Mouse (Mus musculus) forebrain, embryonic 15.5 days (tissue): Measurements from ENCODE around the gene Stat6. TPM values are rescaled to one million over a fixed set of nuclear protein-coding genes. Genes with fewer than 3 reads are reported as not detected.

Source experiments
- ATAC-seq: fragments of 200-750 bp; cut with Nextera tagmentation; replicated peaks from 2 replicates; pipeline ENCODE4 v1.8.0; 2017; ENCODE audit warnings: mild to moderate bottlenecking, moderate TSS enrichment, moderate library complexity
- H3K27ac ChIP-seq: fragments of 300-500 bp; sonication (generic); replicated peaks from 2 replicates; pipeline ENCODE4 v1.5.1; 2015; ENCODE audit warnings: mild to moderate bottlenecking, inconsistent platforms
- H3K27me3 ChIP-seq: fragments of 300-500 bp; sonication (generic); 2 replicates; pipeline ENCODE4 v1.6.1; 2015; ENCODE audit warnings: inconsistent platforms
- H3K36me3 ChIP-seq: fragments of 300-500 bp; sonication (generic); 2 replicates; pipeline ENCODE4 v1.6.1; 2015; ENCODE audit warnings: mild to moderate bottlenecking, inconsistent platforms
- H3K4me1 ChIP-seq: fragments of 300-500 bp; sonication (generic); 2 replicates; pipeline ENCODE4 v1.6.1; 2015; ENCODE audit warnings: inconsistent platforms
- H3K4me2 ChIP-seq: fragments of 300-500 bp; sonication (generic); replicated peaks from 2 replicates; pipeline ENCODE4 v1.6.1; 2015; ENCODE audit warnings: mild to moderate bottlenecking, inconsistent platforms
- H3K4me3 ChIP-seq: fragments of 300-500 bp; sonication (generic); 2 replicates; pipeline ENCODE4 v1.5.1; 2015; ENCODE audit warnings: mild to moderate bottlenecking, inconsistent platforms
- H3K9ac ChIP-seq: fragments of 300-500 bp; sonication (generic); replicated peaks from 2 replicates; pipeline ENCODE4 v1.6.1; 2015; ENCODE audit warnings: mild to moderate bottlenecking, inconsistent platforms
- H3K9me3 ChIP-seq: fragments of 300-500 bp; sonication (generic); 2 replicates; pipeline ENCODE4 v1.6.1; 2016; ENCODE audit warnings: inconsistent platforms
- WGBS: fragments of 180-500 bp; shearing (Covaris S2); methylation state at CpG from one replicate; pipeline ENCODE4 v1.1.7; 2015; ENCODE audit warnings: mixed read lengths; 5-methylcytosine and 5-hydroxymethylcytosine counted together
- polyA plus RNA-seq: library from polyadenylated mRNA; unstranded; fragments of >200 nt; fragmentation: Nextera tagmentation; extraction: Ambion mirVana; gene quantifications from 2 replicates; pipeline ENCODE4 v1.2.1, GENCODE M21; 2015

Stat6 gene
- polyA plus RNA-seq, 1 experiment from 2014 or later = 3.4 TPM

DNA sequence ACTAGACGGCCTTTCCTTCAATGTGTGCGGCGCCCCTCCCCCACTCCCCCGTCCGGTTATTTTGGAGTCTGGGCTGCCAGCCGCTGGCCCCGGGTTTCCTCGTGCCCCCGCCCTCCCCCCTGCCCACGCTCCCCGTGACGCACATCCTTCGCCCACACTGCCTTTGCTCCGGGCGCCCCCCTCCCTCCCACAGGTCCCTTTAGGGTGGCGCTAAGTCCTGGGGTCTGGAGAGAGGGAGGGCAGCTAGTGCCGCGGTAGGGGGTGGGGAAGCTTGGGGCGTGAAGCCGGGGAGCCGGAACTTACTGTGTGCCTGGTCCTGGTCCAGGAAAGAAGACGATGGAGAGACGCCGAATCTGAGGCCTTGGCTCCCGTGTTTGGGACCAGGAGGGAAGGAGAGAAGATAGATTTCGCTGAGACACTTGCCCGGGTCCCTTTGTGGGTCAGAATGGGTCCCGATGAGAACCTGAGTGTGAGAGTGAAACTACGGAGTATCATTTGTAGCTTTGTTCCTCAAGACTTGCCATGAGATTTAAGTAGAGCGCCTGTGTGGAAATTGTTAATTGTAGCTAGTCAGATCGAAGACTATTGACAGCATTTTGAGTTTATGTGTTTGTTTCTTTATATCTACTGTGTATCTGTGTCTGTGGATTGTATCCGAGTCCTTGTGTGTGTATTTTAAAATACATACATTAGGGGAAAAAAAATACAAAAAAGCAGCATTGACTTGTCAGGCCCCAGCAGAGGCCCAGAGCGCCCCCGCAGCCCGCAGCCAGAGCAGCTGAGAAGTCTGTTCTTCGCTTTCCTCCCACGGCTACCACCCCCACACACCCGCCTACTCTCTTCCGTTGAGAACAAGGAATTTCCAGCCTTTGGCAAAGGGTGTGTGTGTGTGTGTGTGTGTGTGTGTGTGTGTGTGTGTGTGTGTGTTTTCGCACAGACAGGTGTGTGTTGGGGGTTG is 25.6 kb downstream of the Stat6 start, which contains the start of gene Nab2:
TSS of gene Nab2 (minus strand) at position 476 of the 958 bp plus-strand sequence.
- H3K36me3 ChIP-seq = no peaks in the 10 kb centered on the region
- H3K4me3 ChIP-seq = peak within 1 kb of the TSS; percentile 64
- 5% methylated on average over 37 of the region's 40 CpGs for WGBS
- H3K9ac ChIP-seq = peak within 1 kb of the TSS; percentile 50
- no peaks in the 10 kb centered on the region for H3K9me3 ChIP-seq
- peaks cover 45% of the 10 kb centered on the region for H3K4me1 ChIP-seq
- peak within 1 kb of the TSS; percentile 76 for H3K27ac ChIP-seq
- ATAC-seq = 0 out of 2 replicates have a peak, but pooled peaks have one; percentile 9
- H3K4me2 ChIP-seq = peak within 1 kb of the TSS; percentile 88
- peaks cover 38% of the 10 kb centered on the region for H3K27me3 ChIP-seq

DNA sequence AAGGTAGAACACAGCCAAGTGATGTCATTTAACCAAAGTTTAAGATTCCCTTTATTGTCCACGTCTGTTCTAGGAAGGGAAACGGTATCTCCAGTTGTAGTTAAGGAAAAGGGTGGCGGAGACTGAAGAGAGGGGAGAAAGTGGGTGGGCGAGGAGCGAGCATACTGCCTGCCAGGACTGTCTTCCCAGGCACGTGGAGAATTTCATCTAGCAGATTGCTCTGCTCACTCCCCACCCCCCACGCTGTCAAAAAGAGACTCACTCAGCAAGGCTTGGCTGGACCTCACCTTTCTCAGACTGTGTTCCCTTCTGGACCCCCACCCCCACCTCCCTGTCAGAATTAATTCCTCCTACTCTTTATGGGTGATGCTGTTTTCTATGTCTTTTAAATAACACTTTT is 26.4 kb downstream of the Stat6 start:
- no peak for ATAC-seq
- no peaks in the 10 kb centered on the region for H3K36me3 ChIP-seq
- WGBS = 23% methylated on average over 7 of the region's 7 CpGs
- no peak overlapping the region for H3K9ac ChIP-seq
- H3K27ac ChIP-seq = peak overlapping the region; percentile 76; the same call in 1 of the 2 replicates
- H3K4me3 ChIP-seq = 0 out of 2 replicates have a peak overlapping the region, but pooled peaks have one; percentile 64
- H3K9me3 ChIP-seq = no peaks in the 10 kb centered on the region
- H3K4me1 ChIP-seq = peaks cover 45% of the 10 kb centered on the region
- peaks cover 30% of the 10 kb centered on the region for H3K27me3 ChIP-seq
- H3K4me2 ChIP-seq = peak overlapping the region; percentile 88

DNA sequence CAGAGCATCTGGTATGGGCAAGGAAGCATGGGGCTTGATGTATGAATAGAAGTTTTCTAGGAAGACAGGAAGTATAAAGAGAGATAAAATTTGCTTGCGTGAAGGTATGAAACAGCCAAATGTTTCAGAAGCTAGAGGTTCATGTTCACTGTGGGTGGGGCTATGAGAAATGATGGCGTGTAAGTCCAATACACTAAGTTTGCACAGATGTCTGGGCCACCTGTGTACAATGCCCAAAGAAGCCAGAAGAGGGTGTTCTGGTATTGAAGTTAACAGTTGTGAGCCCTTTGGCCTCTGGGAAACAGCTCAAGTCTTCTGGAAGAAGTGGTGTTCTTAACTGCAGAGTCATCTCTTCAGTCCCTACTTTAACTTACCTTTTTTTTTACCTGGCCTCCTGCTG is 27.4 kb downstream of the Stat6 start:
- H3K27ac ChIP-seq = no peak overlapping the region
- no peak overlapping the region for H3K9ac ChIP-seq
- 91% methylated on average over 2 of the region's 2 CpGs for WGBS
- H3K4me3 ChIP-seq = no peak overlapping the region
- peaks cover 19% of the 10 kb centered on the region for H3K27me3 ChIP-seq
- peaks cover 40% of the 10 kb centered on the region for H3K4me1 ChIP-seq
- H3K9me3 ChIP-seq = no peaks in the 10 kb centered on the region
- H3K4me2 ChIP-seq = no peak overlapping the region
- no peak for ATAC-seq
- H3K36me3 ChIP-seq = no peaks in the 10 kb centered on the region

DNA sequence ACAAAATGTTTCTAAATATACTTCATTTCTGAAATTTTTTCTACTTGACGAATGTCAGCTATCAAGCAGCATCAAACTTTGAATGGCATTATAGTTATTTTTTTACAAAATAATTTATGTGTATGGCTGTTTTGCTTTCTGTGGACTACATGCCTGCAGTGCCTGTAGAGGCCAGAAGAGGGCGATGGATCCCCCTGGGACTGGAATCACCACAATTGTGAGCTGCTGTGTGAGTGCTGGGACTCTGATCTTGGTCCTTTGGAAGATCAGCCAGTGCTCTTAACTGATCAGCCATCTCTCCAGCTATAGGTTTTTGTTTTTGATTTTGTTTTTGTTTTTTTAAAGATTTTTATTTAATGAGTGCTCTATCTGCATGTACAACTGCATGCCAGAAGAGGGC is 28.5 kb downstream of the Stat6 start:
- H3K9me3 ChIP-seq = no peaks in the 10 kb centered on the region
- H3K9ac ChIP-seq = no peak overlapping the region
- peaks cover 9% of the 10 kb centered on the region; the same call in 1 of the 2 replicates for H3K27me3 ChIP-seq
- H3K4me1 ChIP-seq = peaks cover 33% of the 10 kb centered on the region
- H3K27ac ChIP-seq = no peak overlapping the region
- no peaks in the 10 kb centered on the region for H3K36me3 ChIP-seq
- no peak overlapping the region for H3K4me3 ChIP-seq
- ATAC-seq = no peak
- 47% methylated on average over 2 of the region's 2 CpGs for WGBS
- no peak overlapping the region for H3K4me2 ChIP-seq

DNA sequence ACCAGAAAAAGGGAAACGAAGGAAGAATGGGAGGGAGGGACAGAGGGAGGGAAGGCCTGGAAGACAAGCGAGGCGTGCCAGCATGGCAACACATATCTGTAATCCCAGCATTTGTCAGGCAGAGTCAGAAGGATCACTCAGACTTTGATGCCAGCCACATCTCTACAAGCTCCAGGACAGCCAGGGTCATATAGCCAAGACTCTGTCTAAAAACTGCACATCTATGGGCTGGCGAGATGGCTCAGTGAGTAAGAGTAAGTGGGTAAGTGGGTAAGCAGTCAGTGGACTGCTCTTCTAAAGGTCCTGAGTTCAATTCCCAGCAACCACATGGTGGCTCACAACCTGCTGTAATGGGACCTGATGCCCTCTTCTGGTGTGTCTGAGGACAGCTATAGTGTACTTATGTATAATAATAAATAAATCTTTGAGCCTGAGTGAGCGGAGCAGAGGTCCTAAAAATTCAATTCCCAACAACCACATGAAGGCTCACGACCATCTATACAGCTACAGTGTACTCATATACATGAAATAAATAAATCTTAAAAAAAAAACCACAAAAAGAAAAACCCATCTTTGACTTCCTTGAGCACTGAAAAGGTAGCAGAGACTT is 31.4 kb downstream of the Stat6 start:
- Histone ChIP-seq H3K4me2 (no peak overlapping the region), H3K36me3 (no peaks in the 10 kb centered on the region), H3K4me3 (no peak overlapping the region), H3K4me1 (peaks cover 18% of the 10 kb centered on the region), H3K27me3 (no peaks in the 10 kb centered on the region), H3K27ac (no peak overlapping the region), H3K9me3 (no peaks in the 10 kb centered on the region), H3K9ac (no peak overlapping the region)
- 92% methylated on average over 6 of the region's 6 CpGs for WGBS
- ATAC-seq = no peak

GRCm38 (mm10) chr10:127674794-127675522 is 32.2 kb downstream of the Stat6 start:
- H3K36me3 ChIP-seq = no peaks in the 10 kb centered on the region
- no peaks in the 10 kb centered on the region for H3K27me3 ChIP-seq
- H3K4me2 ChIP-seq = no peak overlapping the region
- H3K27ac ChIP-seq = 0 out of 2 replicates have a peak overlapping the region, but pooled peaks have one; percentile 40
- H3K4me3 ChIP-seq = no peak overlapping the region
- no peak overlapping the region for H3K9ac ChIP-seq
- H3K4me1 ChIP-seq = peaks cover 19% of the 10 kb centered on the region
- H3K9me3 ChIP-seq = no peaks in the 10 kb centered on the region
- 85% methylated on average over 8 of the region's 8 CpGs for WGBS
- ATAC-seq = no peak

GRCm38 (mm10) chr10:127675859-127676398 is 33.1 kb downstream of the Stat6 start:
- peak overlapping the region; percentile 45 for H3K9ac ChIP-seq

DNA sequence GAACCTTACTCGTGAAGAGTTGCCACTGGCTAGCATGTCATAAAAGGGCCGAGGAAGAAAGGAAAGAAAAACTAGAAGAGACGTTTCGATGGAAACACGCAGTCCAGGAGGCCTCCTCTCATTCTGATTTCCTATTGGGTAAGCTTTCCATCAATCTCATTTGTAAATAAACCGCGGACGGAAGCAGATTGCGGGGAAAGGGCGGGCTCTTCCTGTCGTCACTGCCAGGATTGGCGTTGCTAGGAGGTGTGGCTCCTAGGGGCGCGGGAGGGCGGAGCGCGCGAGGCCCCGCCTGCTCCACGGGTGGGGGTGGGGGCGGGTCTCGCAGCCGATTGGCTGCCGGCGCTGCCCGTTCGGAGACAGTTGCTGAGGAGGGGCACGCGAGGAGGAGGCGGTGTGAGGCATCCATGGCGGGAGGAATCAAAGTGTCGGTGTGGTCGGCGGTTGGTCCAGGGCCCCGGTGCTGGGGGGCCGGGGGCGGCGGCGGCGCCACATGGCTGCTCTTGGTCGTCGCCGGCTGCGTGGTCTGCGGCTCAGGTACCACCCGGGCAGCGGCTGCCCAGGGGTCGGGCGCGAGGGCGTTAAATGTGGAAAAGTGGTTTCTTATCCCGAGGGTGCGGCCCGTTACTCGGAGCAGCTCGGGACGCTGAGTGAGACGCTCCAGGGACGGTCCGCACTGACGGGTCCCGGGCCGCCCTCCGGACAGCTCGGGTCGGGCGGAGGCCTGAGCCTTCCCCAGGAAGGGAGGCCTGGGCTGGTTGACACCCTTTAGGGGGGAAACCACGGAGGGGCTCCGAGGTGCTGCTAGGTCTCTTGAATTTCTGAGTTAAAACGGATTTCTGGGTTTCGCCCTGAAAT is 34.1 kb downstream of the Stat6 start:
- H3K9me3 ChIP-seq = no peaks in the 10 kb centered on the region
- H3K9ac ChIP-seq = peak overlapping the region; percentile 73
- peaks cover 19% of the 10 kb centered on the region for H3K4me1 ChIP-seq
- H3K27me3 ChIP-seq = no peaks in the 10 kb centered on the region
- H3K4me3 ChIP-seq = peak overlapping the region; percentile 77
- ATAC-seq = peak; percentile 97
- WGBS = under 1% methylated on average over 71 of the region's 71 CpGs
- peak overlapping the region; percentile 73 for H3K4me2 ChIP-seq
- H3K27ac ChIP-seq = peak overlapping the region; percentile 78
- no peaks in the 10 kb centered on the region for H3K36me3 ChIP-seq

More at GRCm38 (mm10) chr10:127675859-127676398, 33.1 kb downstream of the Stat6 start:
- Histone ChIP-seq H3K4me2 (peak overlapping the region; percentile 56), H3K36me3 (no peaks in the 10 kb centered on the region), H3K27me3 (no peaks in the 10 kb centered on the region), H3K4me1 (peaks cover 19% of the 10 kb centered on the region), H3K4me3 (peak overlapping the region; percentile 77), H3K27ac (peak overlapping the region; percentile 78), H3K9me3 (no peaks in the 10 kb centered on the region)
- no peak for ATAC-seq
- WGBS = 52% methylated on average over 5 of the region's 5 CpGs

- Histone ChIP-seq H3K4me2 (peak overlapping the region; percentile 73), H3K27ac (no peak overlapping the region), H3K4me1 (peaks cover 19% of the 10 kb centered on the region), H3K9me3 (no peaks in the 10 kb centered on the region), H3K4me3 (peak overlapping the region; percentile 77), H3K36me3 (no peaks in the 10 kb centered on the region), H3K27me3 (no peaks in the 10 kb centered on the region), H3K9ac (peak overlapping the region; percentile 73)
- ATAC-seq = peak; percentile 6; the same call in 1 of the 2 replicates
- WGBS = 13% methylated on average over 14 of the region's 14 CpGs
These were observed 35.0 kb downstream of the Stat6 start for GRCm38 (mm10) chr10:127677591-127678336.

GRCm38 (mm10) chr10:127679208-127679607 is 36.4 kb downstream of the Stat6 start:
- no peak overlapping the region for H3K4me2 ChIP-seq
- H3K4me3 ChIP-seq = no peak overlapping the region
- peaks cover 19% of the 10 kb centered on the region for H3K4me1 ChIP-seq
- no peaks in the 10 kb centered on the region for H3K36me3 ChIP-seq
- no peak overlapping the region for H3K9ac ChIP-seq
- H3K27ac ChIP-seq = no peak overlapping the region
- no peak for ATAC-seq
- H3K9me3 ChIP-seq = no peaks in the 10 kb centered on the region
- 88% methylated on average over 1 of the region's 1 CpGs for WGBS
- no peaks in the 10 kb centered on the region for H3K27me3 ChIP-seq
